Mouse (Mus musculus): ENCODE measurements around the gene Oxgr1.

The Oxgr1 gene

DNA sequence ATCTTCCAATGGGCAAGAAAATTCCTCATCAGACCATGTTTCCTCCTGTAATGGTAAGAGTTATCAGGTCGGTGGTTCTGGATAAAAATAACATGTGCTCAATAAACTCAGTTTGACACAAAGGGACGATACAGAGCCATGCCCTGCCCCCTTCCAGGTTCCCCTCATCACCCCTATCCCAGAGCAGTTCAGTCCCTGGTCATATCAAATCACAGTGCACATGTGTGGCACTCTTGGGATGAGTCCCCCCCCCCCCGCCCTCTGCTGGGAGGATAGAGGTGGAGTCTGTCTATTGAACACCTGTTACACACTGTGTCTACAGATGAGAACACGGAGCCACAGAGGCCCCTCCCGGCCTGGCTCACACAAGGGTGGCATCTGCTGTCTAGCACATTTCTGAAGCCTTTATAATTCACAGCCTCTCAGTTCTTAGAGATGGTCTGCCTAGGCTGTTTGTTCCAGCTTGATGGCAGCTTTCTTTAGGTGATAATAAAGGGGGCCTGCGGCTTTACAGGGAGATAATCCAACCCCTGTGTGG is 61.5 kb downstream of the Oxgr1 start:
- DNase-seq (ENCODE audit: low spot score) = no peak
